Mouse (Mus musculus): ENCODE measurements around the gene Dusp22.

The Dusp22 gene

GRCm38 (mm10) chr13:30716611-30717010 is 56.8 kb downstream of the Dusp22 start:
- no peak for DNase-seq (ENCODE audit: low read depth)

DNA sequence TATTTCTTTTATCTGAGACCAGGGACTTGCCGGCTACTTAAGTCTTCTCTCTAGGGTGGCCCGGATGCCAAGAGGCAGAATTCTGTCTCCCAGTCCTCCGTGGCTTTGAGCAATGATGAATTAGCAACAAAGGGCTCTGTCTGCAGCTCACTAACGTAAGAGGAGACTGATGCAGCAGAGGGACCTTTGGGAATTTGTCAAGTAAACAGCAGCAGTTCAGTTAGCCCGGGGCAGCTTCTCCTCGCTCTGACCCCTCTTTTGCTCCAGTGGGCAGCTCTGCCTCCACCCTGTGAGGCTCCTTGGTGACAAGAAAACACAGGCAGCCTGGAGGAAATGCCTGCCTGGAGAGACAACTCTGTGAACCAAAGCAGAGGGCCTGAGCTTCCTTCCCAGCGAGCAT is 62.8 kb downstream of the Dusp22 start:
- DNase-seq (ENCODE audit: low read depth) = no peak

- no peak for DNase-seq (ENCODE audit: low read depth)
Measured at GRCm38 (mm10) chr13:30723258-30723657, 63.5 kb downstream of the Dusp22 start.

- DNase-seq (ENCODE audit: low read depth) = no peak
Measured at GRCm38 (mm10) chr13:30723858-30724257, 64.1 kb downstream of the Dusp22 start.

- no peak for DNase-seq (ENCODE audit: low read depth)
Measured at GRCm38 (mm10) chr13:30724691-30725271, 65.0 kb downstream of the Dusp22 start.

DNA sequence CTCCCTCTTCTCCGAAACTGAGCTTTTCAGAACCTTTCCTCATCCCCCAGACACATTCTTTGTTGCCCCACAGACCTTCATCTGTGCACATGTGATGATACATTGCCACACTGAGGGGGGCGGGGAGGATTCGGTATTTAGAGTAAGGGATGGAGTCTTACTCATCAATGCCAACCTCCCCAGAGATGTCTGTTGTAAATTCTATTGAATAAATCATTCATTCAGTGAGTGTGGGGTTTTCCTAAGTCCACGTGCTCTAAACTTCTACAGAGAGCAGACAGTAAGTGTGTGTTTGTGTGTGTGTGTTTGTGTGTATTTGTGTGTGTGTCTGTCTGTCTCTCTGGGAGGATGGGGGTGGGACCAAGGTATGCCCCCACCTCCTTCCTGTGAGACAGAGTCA is 67.1 kb downstream of the Dusp22 start:
- DNase-seq (ENCODE audit: low read depth) = no peak

- DNase-seq (ENCODE audit: low read depth) = no peak
Measured at GRCm38 (mm10) chr13:30728155-30728554, 68.4 kb downstream of the Dusp22 start.

DNA sequence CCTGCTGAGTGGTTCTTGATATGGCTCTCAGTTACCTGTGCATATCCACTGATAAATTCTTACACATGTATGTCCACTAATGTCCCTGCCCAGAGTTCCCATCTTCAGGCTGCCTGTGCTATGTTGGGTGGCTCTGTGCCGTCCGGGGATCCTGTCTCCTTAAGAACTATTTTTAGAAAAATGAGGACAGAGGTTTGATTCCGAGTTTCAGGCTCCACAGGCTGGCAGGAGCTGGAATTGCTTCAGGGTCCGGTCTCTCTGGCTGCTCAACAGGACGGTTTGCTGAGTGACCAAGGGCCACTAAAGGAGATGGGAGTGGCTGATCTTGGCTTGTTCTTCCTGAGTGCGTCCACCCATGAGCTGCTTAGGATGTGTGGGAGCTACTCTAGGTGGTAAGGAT is 69.4 kb downstream of the Dusp22 start:
- no peak for DNase-seq (ENCODE audit: low read depth)

DNA sequence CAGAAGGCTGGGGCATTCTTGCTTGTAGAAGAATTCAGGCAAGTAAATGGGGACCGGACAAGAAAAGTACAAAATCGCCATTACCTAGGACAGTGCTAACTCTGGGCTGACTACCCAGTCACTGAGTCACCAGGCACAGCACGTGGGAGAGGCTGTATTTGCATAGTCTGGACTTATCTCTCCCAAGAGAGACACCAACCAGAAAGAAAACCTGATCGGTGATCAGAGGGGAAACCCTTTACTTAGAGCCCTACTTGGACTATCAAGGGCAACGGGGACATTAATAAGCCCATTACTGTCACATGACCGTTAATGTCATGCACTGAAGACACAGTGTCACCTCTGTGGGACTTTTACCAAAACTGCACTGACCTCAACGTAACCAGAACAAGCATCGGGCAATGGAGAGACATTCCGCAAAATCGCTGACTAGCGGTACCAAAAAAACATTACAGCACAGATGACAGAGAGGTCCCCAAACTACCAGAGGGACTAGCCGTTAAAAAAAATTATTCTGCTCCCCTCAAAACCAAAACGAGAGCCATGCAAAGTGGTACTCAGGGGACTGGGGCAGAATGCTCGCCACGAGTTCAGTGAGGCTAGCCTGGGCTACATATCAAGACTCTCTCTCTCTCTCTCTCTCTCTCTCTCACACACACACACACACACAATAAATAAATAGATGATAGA is 70.5 kb downstream of the Dusp22 start:
- no peak for DNase-seq (ENCODE audit: low read depth)

- DNase-seq (ENCODE audit: low read depth) = no peak
Measured at GRCm38 (mm10) chr13:30732709-30733445, 73.1 kb downstream of the Dusp22 start.

DNA sequence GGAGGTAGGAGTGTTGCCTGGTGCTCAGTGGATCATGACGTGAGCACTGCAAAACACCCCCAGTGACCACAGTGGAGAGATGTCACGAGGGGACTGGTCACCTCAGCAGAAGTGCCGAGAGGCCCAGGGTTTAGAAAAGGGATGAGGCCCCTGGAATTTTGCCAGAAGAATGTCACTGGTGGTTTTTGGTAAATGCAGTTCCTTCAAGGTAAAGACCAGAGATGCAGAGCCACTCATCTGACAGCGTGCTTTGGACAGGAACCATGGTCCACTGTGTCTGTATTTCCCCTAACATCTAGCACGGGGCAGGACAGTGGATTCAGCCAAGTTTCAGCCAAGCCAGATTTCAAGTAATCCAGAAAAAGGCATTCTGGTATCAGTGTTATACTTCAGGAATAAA is 76.9 kb downstream of the Dusp22 start:
- DNase-seq (ENCODE audit: low read depth) = no peak

DNA sequence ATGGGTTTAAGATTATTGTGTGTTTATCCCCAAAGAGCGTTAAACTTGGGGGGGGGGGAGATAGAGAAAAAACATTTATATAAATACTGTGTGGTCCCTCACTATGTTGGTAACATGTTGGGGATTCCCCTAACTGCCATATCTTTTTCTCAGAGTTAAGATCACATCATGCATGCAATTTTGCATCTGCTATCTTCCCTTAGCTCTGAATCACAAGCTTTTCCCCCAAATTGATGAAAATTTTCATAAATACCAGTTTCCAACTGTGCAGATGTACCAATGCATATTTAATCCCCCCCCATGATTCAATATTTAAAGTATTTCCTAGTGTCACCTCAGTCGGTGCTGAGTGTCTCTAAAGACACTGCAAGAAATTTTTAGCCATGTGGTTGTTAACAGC is 77.5 kb downstream of the Dusp22 start:
- no peak for DNase-seq (ENCODE audit: low read depth)

- DNase-seq (ENCODE audit: low read depth) = no peak
Measured at GRCm38 (mm10) chr13:30738310-30738840, 78.6 kb downstream of the Dusp22 start.

GRCm38 (mm10) chr13:30741172-30741571 is 81.4 kb downstream of the Dusp22 start:
- no peak for DNase-seq (ENCODE audit: low read depth)

GRCm38 (mm10) chr13:30742411-30742970 is 82.7 kb downstream of the Dusp22 start:
- no peak for DNase-seq (ENCODE audit: low read depth)

DNA sequence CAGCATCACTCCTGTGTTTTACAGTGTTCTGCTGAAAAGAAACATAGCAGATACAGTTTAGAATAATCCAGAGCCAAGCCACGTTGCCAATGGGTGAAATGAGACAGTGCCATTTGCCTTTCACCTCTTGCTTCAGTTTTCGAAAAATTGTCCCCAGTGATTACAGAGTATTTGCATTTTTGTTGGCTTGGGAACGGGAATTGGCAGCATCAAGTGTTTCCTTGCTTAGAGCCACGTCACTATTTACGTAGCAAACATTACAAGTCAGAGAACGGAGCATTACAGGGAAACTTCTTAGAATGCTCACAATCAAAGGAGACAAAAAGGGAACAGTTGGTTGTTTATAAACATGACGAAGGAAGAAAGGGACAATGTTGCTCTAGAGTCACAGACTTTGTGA is 85.3 kb downstream of the Dusp22 start:
- no peak for DNase-seq (ENCODE audit: low read depth)

DNA sequence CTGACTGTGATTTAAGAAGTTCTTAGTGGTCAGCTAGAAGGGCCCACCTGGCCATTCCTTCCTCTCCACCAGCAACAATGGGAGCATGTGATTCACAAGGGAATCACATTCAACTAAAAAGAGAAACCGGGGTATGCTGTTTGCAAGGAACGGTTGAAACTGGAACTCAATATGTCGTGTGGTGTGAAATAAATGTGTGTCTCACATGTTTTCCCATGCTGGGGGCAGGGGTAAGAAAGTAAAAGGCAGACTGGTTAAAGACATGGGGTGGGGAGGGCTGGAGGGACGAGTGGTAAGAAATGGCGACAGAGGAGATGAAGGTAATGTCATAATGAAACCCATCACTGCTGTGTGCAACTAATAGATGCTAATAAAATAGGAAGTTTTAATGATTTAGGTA is 87.3 kb downstream of the Dusp22 start:
- DNase-seq (ENCODE audit: low read depth) = no peak

- DNase-seq (ENCODE audit: low read depth) = no peak
Measured at GRCm38 (mm10) chr13:30747504-30747903, 87.7 kb downstream of the Dusp22 start.

- DNase-seq (ENCODE audit: low read depth) = no peak
Measured at GRCm38 (mm10) chr13:30748321-30748720, 88.5 kb downstream of the Dusp22 start.

DNA sequence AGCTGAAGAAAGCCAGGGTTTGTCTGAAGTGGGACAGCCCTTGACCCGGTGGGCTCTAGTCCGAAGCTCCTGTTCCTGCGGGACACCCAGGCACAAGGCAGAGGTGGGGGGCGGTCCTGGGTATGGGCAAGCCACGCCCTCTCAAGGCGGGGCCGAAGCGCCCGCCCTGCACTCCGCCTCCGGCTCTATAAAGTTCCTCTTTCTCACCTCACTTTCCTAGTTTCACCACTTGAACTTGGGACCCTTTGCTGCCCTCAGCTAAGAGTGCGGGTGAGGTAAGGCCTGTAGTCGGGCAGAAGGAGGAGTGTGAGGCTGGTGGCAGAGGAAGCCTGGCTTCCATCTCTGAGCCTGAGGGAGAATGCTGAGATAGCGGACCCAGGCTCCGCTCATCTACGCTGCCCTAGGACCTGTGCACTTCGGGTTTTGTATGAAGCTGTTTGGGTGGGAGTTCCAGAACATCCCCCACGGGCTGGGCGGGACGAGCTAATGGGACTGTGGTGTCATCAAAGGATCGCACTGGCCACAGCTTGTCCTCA is 89.3 kb downstream of the Dusp22 start, which contains the start of gene Irf4:
Irf4 (plus strand) TSS at position 206 of the 536 bp plus-strand sequence.
- no peak for DNase-seq (ENCODE audit: low read depth)

GRCm38 (mm10) chr13:30749557-30750141 is 89.8 kb downstream of the Dusp22 start:
- no peak for DNase-seq (ENCODE audit: low read depth)

Data from 416B (cell line).